Mouse (Mus musculus): Measurements from ENCODE around the gene Zfp12.

DNA sequence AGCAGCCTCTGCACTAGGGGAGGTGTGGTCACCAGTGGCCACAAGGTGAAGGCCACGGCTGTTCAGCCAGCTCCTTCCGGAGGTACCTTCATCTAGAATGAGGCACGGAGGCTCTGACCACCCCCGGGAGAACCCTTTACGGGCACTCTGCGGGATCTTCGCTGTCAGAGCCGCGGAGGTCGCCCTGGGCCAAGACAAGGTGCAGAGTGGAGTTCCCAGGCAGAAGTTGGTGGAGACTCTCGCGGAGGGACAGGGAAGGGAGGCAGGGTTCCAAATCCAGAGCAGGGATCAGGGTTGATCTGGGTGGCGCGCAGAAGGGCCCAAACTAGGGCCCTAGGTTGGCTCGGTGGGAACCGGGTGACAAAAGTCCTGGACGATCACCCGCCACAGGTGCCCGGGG lies 57.9 kb downstream of the Zfp12 start:
- no peak for TF ChIP-seq POLR2A (IDR thresholded peaks at IDR 0.05; ENCODE audit: extremely low read depth, insufficient read depth, low read length)
- TF ChIP-seq CTCF (IDR thresholded peaks at IDR 0.05; ENCODE audit: low read depth, low read length) = no peak

All from liver, adult 2 months (tissue).